Mouse (Mus musculus): Measurements from ENCODE around the gene Bco2. TPM values are rescaled to one million over a fixed set of nuclear protein-coding genes. Genes with fewer than 3 reads are reported as not detected.

Bco2 gene
- polyA plus RNA-seq, 1 experiment from 2014 or later, result 0.15 TPM

- no peak overlapping the region for H3K9ac ChIP-seq (ENCODE audit: low read depth, low read length)
- H3K27me3 ChIP-seq (replicated peaks; ENCODE audit: control insufficient read depth, insufficient read depth, low read length), result no peaks in the 10 kb centered on the region
- H3K4me1 ChIP-seq (ENCODE audit: control insufficient read depth, insufficient read depth, low read length), result no peaks in the 10 kb centered on the region
- DNase-seq (ENCODE audit: low spot score) (no peak), ATAC-seq (ENCODE audit: low read depth) (no peak)
- no peaks in the 10 kb centered on the region for H3K36me3 ChIP-seq (ENCODE audit: control insufficient read depth, insufficient read depth, low read length)
- H3K9me3 ChIP-seq (ENCODE audit: control insufficient read depth, low read length), result no peaks in the 10 kb centered on the region
- no peak overlapping the region for H3K27ac ChIP-seq (replicated peaks; ENCODE audit: low read depth, low read length)
- no peak overlapping the region for H3K4me3 ChIP-seq (ENCODE audit: low read depth, low read length)
- H3K4me2 ChIP-seq (ENCODE audit: low read depth, low read length), result no peak overlapping the region
- WGBS, result 78% methylated on average over 5 of the region's 5 CpGs
These were observed 39.5 kb downstream of the Bco2 start for GRCm38 (mm10) chr9:50515462-50515861.

DNA sequence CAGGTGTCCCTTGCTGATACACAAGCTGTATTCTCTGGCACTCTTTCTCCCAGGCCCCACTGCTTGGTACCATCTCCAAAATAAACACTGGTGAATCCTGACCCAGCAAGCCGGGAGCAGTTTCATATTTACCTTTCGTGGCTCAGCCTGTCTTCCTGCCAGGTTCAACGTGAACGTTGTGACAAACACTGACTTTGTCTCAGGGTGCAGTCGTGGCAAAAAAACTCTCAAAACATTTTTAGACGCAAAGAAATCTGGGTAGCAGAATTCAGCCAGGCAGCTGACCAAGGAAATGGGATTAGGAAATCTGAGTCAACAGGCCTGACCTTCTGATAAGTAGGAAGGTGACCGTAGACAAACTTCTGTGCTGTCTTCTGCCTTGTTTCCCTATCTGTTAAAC lies 47.4 kb downstream of the Bco2 start:
- Histone ChIP-seq H3K4me3 (ENCODE audit: low read depth, low read length) (no peak overlapping the region), H3K27me3 (replicated peaks; ENCODE audit: control insufficient read depth, insufficient read depth, low read length) (no peaks in the 10 kb centered on the region), H3K4me1 (ENCODE audit: control insufficient read depth, insufficient read depth, low read length) (no peaks in the 10 kb centered on the region), H3K36me3 (ENCODE audit: control insufficient read depth, insufficient read depth, low read length) (no peaks in the 10 kb centered on the region), H3K9ac (ENCODE audit: low read depth, low read length) (no peak overlapping the region), H3K27ac (replicated peaks; ENCODE audit: low read depth, low read length) (no peak overlapping the region), H3K9me3 (ENCODE audit: control insufficient read depth, low read length) (no peaks in the 10 kb centered on the region), H3K4me2 (ENCODE audit: low read depth, low read length) (no peak overlapping the region)
- DNase-seq (ENCODE audit: low spot score), result peak; percentile 20
- 63% methylated on average over 7 of the region's 7 CpGs for WGBS
- ATAC-seq (ENCODE audit: low read depth), result no peak

GRCm38 (mm10) chr9:50505405-50505804 lies 49.6 kb downstream of the Bco2 start:
- DNase-seq (ENCODE audit: low spot score), result no peak
- H3K36me3 ChIP-seq (ENCODE audit: control insufficient read depth, insufficient read depth, low read length), result no peaks in the 10 kb centered on the region
- no peak overlapping the region for H3K4me3 ChIP-seq (ENCODE audit: low read depth, low read length)
- no peak overlapping the region for H3K4me2 ChIP-seq (ENCODE audit: low read depth, low read length)
- WGBS, result 69% methylated on average over 6 of the region's 6 CpGs
- no peak overlapping the region for H3K27ac ChIP-seq (replicated peaks; ENCODE audit: low read depth, low read length)
- H3K9ac ChIP-seq (ENCODE audit: low read depth, low read length), result 0 out of 2 replicates have a peak overlapping the region, but pooled peaks have one; percentile 25
- no peaks in the 10 kb centered on the region for H3K27me3 ChIP-seq (replicated peaks; ENCODE audit: control insufficient read depth, insufficient read depth, low read length)
- no peak for ATAC-seq (ENCODE audit: low read depth)
- no peaks in the 10 kb centered on the region for H3K4me1 ChIP-seq (ENCODE audit: control insufficient read depth, insufficient read depth, low read length)
- no peaks in the 10 kb centered on the region for H3K9me3 ChIP-seq (ENCODE audit: control insufficient read depth, low read length)

- ATAC-seq (ENCODE audit: low read depth), result no peak
- no peaks in the 10 kb centered on the region for H3K9me3 ChIP-seq (ENCODE audit: control insufficient read depth, low read length)
- no peak for DNase-seq (ENCODE audit: low spot score)
- H3K27me3 ChIP-seq (replicated peaks; ENCODE audit: control insufficient read depth, insufficient read depth, low read length), result no peaks in the 10 kb centered on the region
- H3K4me3 ChIP-seq (ENCODE audit: low read depth, low read length), result no peak overlapping the region
- no peaks in the 10 kb centered on the region for H3K36me3 ChIP-seq (ENCODE audit: control insufficient read depth, insufficient read depth, low read length)
- no peak overlapping the region for H3K9ac ChIP-seq (ENCODE audit: low read depth, low read length)
- 84% methylated on average over 3 of the region's 3 CpGs for WGBS
- H3K4me2 ChIP-seq (ENCODE audit: low read depth, low read length), result no peak overlapping the region
- H3K27ac ChIP-seq (replicated peaks; ENCODE audit: low read depth, low read length), result no peak overlapping the region
- H3K4me1 ChIP-seq (ENCODE audit: control insufficient read depth, insufficient read depth, low read length), result no peaks in the 10 kb centered on the region
These were observed 52.0 kb downstream of the Bco2 start for GRCm38 (mm10) chr9:50502949-50503348.

DNA sequence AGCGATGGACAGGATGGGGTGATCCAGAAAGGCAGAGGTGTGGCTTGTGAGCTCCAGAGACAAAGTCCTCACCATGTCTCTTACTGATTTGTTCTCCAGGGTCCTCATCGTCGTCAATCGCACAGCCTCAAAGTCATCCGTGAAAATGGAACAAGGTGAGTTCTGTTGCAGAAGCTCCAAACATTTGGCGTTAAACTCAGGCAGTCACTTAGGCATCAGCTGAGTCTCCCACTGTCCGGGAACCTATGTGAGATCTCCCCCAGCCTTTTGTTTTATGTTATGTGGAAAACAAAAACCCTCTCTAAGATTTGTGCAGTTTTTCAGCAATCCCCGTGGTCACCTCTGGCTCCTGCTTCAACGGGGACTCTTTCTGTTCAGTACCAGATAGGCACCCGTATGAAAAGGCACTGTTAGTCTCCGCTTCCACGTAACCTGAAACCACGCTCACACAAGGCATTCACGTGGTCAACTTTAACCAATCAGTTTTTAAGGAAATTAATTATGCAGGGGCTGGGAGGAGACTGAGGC lies 53.9 kb downstream of the Bco2 start:
- H3K4me1 ChIP-seq (ENCODE audit: control insufficient read depth, insufficient read depth, low read length), result peaks cover 10% of the 10 kb centered on the region
- peak overlapping the region; percentile 53 for H3K4me2 ChIP-seq (ENCODE audit: low read depth, low read length)
- H3K9ac ChIP-seq (ENCODE audit: low read depth, low read length), result peak overlapping the region; percentile 47; the same call in 1 of the 2 replicates
- 22% methylated on average over 14 of the region's 14 CpGs for WGBS
- H3K4me3 ChIP-seq (ENCODE audit: low read depth, low read length), result peak overlapping the region; percentile 33
- ATAC-seq (ENCODE audit: low read depth) (peak; percentile 89), DNase-seq (ENCODE audit: low spot score) (peak; percentile 91)
- H3K9me3 ChIP-seq (ENCODE audit: control insufficient read depth, low read length), result no peaks in the 10 kb centered on the region
- H3K36me3 ChIP-seq (ENCODE audit: control insufficient read depth, insufficient read depth, low read length), result no peaks in the 10 kb centered on the region
- H3K27me3 ChIP-seq (replicated peaks; ENCODE audit: control insufficient read depth, insufficient read depth, low read length), result no peaks in the 10 kb centered on the region
- no peak overlapping the region for H3K27ac ChIP-seq (replicated peaks; ENCODE audit: low read depth, low read length)

GRCm38 (mm10) chr9:50500467-50500973 lies 54.5 kb downstream of the Bco2 start:
- no peak overlapping the region for H3K27ac ChIP-seq (replicated peaks; ENCODE audit: low read depth, low read length)
- H3K27me3 ChIP-seq (replicated peaks; ENCODE audit: control insufficient read depth, insufficient read depth, low read length), result no peaks in the 10 kb centered on the region
- H3K9me3 ChIP-seq (ENCODE audit: control insufficient read depth, low read length), result no peaks in the 10 kb centered on the region
- H3K4me2 ChIP-seq (ENCODE audit: low read depth, low read length), result peak overlapping the region; percentile 53
- H3K36me3 ChIP-seq (ENCODE audit: control insufficient read depth, insufficient read depth, low read length), result no peaks in the 10 kb centered on the region
- ATAC-seq (ENCODE audit: low read depth) (no peak), DNase-seq (ENCODE audit: low spot score) (no peak)
- H3K9ac ChIP-seq (ENCODE audit: low read depth, low read length), result no peak overlapping the region
- 0 out of 2 replicates have a peak overlapping the region, but pooled peaks have one; percentile 33 for H3K4me3 ChIP-seq (ENCODE audit: low read depth, low read length)
- peaks cover 12% of the 10 kb centered on the region for H3K4me1 ChIP-seq (ENCODE audit: control insufficient read depth, insufficient read depth, low read length)
- WGBS, result 65% methylated on average over 15 of the region's 15 CpGs

DNA sequence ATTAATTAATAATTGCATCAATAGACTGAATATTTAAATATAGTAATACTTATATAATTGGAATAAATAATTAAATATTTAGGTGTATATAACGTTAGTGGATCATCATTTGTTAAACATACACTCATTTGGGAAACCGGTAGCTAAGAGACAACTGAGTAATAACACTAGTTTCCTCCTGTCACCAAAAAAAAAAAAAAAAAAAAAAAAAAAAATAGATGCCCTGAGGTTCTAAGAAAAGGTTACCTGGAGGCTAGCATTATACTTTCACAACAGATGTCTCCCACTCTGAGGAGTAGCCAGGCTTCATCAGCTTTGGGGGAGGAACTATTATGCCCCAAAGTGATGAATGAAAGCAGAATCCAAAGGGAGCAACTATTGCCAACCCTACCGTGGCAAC lies 55.2 kb downstream of the Bco2 start:
- 77% methylated on average over 3 of the region's 3 CpGs for WGBS
- no peaks in the 10 kb centered on the region for H3K36me3 ChIP-seq (ENCODE audit: control insufficient read depth, insufficient read depth, low read length)
- no peak for DNase-seq (ENCODE audit: low spot score)
- H3K27me3 ChIP-seq (replicated peaks; ENCODE audit: control insufficient read depth, insufficient read depth, low read length), result no peaks in the 10 kb centered on the region
- no peak overlapping the region for H3K4me2 ChIP-seq (ENCODE audit: low read depth, low read length)
- H3K4me3 ChIP-seq (ENCODE audit: low read depth, low read length), result no peak overlapping the region
- H3K4me1 ChIP-seq (ENCODE audit: control insufficient read depth, insufficient read depth, low read length), result peaks cover 12% of the 10 kb centered on the region
- no peaks in the 10 kb centered on the region for H3K9me3 ChIP-seq (ENCODE audit: control insufficient read depth, low read length)
- no peak overlapping the region for H3K27ac ChIP-seq (replicated peaks; ENCODE audit: low read depth, low read length)
- no peak for ATAC-seq (ENCODE audit: low read depth)
- H3K9ac ChIP-seq (ENCODE audit: low read depth, low read length), result no peak overlapping the region

DNA sequence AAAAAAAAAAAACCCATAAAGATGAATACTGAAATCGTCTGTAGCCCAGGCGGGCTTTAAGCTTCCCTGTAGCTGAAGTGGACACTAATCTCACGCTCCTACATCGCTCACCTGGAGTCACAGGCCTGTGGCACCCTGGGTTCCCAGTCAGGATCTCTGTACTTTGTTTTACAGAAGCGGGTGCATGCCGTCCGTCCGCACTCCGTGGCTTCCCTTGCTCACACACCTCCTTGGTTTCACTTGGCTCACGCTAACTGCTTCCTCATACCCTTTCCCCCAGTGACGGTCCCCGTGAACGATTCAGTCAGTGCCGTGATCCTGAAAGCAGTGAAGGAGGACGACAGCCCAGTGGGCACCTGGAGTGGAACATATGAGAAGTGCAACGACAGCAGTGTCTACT lies 56.2 kb downstream of the Bco2 start:
- ATAC-seq (ENCODE audit: low read depth) (no peak), DNase-seq (ENCODE audit: low spot score) (no peak)
- no peak overlapping the region for H3K27ac ChIP-seq (replicated peaks; ENCODE audit: low read depth, low read length)
- no peak overlapping the region for H3K9ac ChIP-seq (ENCODE audit: low read depth, low read length)
- H3K27me3 ChIP-seq (replicated peaks; ENCODE audit: control insufficient read depth, insufficient read depth, low read length), result no peaks in the 10 kb centered on the region
- no peaks in the 10 kb centered on the region for H3K9me3 ChIP-seq (ENCODE audit: control insufficient read depth, low read length)
- no peak overlapping the region for H3K4me2 ChIP-seq (ENCODE audit: low read depth, low read length)
- no peaks in the 10 kb centered on the region for H3K36me3 ChIP-seq (ENCODE audit: control insufficient read depth, insufficient read depth, low read length)
- WGBS, result 79% methylated on average over 16 of the region's 16 CpGs
- peaks cover 12% of the 10 kb centered on the region for H3K4me1 ChIP-seq (ENCODE audit: control insufficient read depth, insufficient read depth, low read length)
- no peak overlapping the region for H3K4me3 ChIP-seq (ENCODE audit: low read depth, low read length)

DNA sequence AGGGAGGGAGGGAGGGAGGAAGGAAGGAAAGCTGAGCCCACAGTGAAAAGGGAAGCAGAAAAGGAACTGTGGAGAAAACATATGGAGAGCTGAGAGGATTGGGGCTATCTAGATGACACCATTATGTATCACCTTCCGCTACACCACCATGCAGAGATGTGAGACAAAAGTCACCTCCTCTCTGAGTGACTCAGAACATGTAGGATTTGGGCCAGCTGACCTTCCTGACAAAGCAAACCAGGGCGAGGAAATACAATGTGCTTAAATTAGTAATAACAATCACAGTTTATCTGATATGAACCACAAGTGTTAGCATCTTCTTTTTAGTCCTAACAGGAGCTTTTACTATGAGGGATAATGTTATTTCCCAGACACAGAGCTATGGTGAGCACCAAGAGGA lies 57.4 kb downstream of the Bco2 start:
- no peak for ATAC-seq (ENCODE audit: low read depth)
- Histone ChIP-seq H3K4me2 (ENCODE audit: low read depth, low read length) (no peak overlapping the region), H3K9ac (ENCODE audit: low read depth, low read length) (no peak overlapping the region), H3K27ac (replicated peaks; ENCODE audit: low read depth, low read length) (no peak overlapping the region), H3K36me3 (ENCODE audit: control insufficient read depth, insufficient read depth, low read length) (no peaks in the 10 kb centered on the region), H3K4me1 (ENCODE audit: control insufficient read depth, insufficient read depth, low read length) (peaks cover 12% of the 10 kb centered on the region), H3K9me3 (ENCODE audit: control insufficient read depth, low read length) (no peaks in the 10 kb centered on the region), H3K4me3 (ENCODE audit: low read depth, low read length) (no peak overlapping the region), H3K27me3 (replicated peaks; ENCODE audit: control insufficient read depth, insufficient read depth, low read length) (no peaks in the 10 kb centered on the region)
- DNase-seq (ENCODE audit: low spot score), result no peak
- WGBS, result 77% methylated on average over 2 of the region's 2 CpGs
